Mouse (Mus musculus) urinary bladder, postnatal 10 days (tissue): Measurements from ENCODE around the gene Gstk1.

Experiments used
- DNase-seq: peaks from one replicate; pipeline ENCODE4 v3.0.0; 2022; ENCODE audit warnings: low spot score

Gene Gstk1

GRCm38 (mm10) chr6:42245711-42246353 is at the start of gene Gstk1:
Gene Gstk1 (plus strand): TSS chr6:42245935.
- DNase-seq, result no peak

DNA sequence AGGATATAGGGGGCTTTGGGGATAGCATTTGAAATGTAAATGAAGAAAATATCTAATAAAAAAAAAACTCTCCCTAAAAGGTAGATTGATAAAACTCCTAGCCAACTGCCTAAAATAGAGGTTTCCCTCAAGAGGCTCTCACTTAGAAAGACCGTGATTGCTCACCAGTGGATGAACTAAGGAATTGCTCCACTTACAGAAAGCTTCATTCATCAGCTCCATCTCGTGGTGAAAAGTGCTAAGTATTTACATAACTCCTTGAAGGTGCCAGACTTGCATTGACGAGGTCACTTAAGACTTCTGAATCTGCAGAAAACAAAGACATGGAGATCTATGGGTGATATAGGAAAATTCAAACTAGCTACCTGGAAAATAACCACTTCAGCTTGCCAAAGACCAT is 48.0 kb upstream of the Gstk1 start:
- DNase-seq, result no peak

DNA sequence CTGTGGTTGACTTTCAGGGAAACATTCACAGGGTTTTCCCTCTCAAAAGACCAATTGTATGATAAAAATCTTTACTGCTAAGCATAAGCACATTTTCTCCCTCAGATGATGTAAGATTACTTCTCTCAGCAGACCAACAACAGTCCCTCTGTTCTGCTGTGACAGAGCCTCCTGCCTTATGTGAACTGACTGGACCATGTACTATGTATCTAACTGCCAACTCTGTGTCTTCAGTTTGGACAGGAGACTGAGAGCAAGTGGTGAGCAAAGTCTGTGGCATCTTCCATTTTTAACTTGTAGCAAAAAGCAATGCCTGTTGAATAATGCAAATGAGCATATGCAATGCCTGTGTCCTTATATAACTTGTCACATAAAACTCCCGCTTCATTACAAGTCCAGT is 46.2 kb upstream of the Gstk1 start:
- DNase-seq, result no peak

DNA sequence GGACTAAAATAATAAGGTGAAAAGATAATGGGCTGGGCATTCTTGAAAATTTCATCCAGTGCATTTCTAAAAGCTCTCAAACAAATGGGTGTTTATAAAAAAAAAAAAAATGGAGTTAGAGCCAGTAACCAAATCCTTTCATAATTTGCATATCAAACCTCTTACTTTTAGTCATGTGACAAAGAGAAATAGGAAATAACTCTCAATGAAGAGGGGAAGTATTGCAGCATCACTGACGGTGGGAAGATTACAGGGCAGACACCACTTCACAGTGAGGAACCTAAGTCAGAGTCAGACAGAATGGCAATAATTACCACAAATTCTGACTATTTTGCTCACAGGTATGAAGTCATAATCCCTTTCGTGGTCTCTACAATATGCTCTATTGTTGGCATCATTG is 30.7 kb upstream of the Gstk1 start, which contains the start of gene Tas2r144:
Tas2r144 (plus strand) TSS at position 301 of the 400 bp plus-strand sequence.
- no peak for DNase-seq

GRCm38 (mm10) chr6:42222286-42222685 is 23.4 kb upstream of the Gstk1 start:
- no peak for DNase-seq

GRCm38 (mm10) chr6:42225046-42225445 is 20.7 kb upstream of the Gstk1 start:
- DNase-seq, result no peak

- no peak for DNase-seq
These were observed 18.3 kb upstream of the Gstk1 start for GRCm38 (mm10) chr6:42227240-42228101.

- no peak for DNase-seq
These were observed 16.1 kb upstream of the Gstk1 start for GRCm38 (mm10) chr6:42229610-42230009.

GRCm38 (mm10) chr6:42231191-42231590 is 14.5 kb upstream of the Gstk1 start:
- no peak for DNase-seq

DNA sequence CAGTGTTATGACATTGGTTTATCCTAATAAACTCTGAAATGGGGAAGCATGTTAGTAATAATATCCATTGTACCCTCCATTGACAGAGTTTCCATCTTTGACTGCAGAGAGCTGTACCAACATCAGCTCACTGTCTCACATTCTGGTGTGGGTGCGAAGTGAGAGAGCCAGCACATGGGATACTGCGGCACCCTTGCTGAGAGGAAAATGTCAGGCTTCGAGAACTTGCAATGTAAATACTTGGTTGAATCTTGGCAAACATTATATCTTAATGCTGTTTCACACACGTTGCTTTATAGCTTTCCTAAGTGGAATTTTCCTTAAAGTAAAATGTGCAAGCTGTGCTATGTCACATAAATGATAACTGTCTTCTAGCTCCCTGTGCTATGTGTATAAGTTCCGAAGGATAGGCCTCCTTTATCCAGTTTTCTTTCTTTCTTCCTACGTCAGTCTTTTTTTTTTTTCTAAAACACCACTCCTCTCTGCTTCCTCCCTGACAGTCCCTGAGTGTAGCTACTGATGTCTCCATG is 8.4 kb upstream of the Gstk1 start:
- no peak for DNase-seq

DNA sequence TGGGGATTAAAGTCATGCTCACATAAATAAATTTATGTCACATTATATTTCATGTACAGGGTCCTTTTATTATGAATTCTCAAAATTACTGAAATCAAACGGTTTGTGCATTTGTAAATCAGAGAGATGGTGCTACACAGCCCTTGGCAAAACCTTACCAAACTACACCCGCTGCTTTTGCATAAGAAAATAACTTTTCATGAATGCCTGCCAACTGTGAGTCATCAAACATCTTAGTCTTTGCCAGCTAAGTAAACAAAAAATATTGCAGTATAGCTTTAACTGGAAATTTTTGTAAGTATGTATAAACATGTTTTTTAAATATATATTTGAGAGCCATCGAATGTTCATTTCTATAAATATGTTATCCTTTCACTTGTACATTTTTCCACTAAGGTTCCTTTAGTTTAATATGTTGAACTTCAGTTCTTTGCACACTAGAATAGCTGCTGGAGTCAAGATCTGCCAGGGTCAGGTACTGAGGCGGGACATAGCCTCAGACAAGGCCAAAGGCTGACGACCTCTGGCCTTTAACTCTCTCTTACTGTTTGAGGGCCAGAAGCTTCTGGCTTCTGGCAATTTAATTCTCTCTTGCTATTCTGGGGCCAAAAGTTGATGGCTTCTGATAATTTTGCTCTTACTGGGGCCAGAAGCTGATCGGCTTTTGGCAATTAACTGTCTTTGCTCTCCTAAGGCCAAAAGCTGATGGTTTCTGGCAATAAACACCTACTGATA is 4.3 kb upstream of the Gstk1 start:
- no peak for DNase-seq

GRCm38 (mm10) chr6:42247173-42247572 is 1.4 kb downstream of the Gstk1 start:
- no peak for DNase-seq

- DNase-seq, result no peak
These were observed 2.2 kb downstream of the Gstk1 start for GRCm38 (mm10) chr6:42247981-42248380.

- no peak for DNase-seq
These were observed 6.1 kb downstream of the Gstk1 start for GRCm38 (mm10) chr6:42251791-42252190.

DNA sequence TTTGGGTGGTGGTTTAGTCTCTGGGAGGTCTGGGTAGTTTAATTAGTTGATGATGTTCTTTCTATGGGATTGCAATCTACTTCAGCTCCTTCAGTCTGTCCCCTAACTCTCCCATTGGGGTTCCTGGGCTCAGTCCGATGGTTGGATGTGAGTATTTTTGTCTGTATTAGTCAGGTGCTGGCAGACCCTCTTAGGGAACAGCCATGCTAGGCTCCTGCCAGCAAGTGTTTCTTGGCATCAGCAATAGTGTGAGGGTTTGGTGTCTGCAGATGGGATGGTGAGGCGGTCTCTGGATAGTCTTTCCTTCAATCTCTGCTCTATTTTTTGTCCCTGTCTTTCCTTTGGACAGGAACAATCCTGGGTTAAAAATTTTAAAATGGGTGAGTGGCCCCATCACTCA is 7.4 kb downstream of the Gstk1 start:
- no peak for DNase-seq

DNA sequence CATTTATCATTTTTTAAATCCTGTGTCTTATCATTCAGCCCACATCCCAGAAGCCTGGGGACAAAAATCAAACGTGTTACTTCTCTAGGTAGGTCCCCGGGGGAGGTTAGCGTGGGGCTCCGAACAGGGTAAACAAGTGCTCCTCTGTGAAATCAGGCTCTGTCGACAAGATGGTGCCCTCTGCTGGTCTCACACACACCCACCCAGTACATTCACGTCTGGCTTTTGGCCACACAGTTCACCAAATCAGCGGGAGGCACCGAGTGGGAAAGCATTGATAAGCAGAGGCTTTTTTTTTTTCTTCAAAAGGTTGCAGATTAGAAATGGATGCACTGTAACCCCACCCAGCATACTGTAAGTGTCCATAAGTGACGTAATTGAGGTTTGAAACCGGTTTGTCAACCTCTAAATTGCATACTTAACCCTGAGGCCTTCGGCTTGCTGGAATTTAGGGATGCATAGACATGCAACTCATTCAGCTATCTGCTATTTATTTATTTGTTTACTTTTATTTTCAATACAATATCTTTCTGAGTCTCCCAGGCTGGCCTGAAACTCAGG is 11.6 kb downstream of the Gstk1 start:
- DNase-seq, result no peak

GRCm38 (mm10) chr6:42260430-42260829 is 14.7 kb downstream of the Gstk1 start:
- no peak for DNase-seq

DNA sequence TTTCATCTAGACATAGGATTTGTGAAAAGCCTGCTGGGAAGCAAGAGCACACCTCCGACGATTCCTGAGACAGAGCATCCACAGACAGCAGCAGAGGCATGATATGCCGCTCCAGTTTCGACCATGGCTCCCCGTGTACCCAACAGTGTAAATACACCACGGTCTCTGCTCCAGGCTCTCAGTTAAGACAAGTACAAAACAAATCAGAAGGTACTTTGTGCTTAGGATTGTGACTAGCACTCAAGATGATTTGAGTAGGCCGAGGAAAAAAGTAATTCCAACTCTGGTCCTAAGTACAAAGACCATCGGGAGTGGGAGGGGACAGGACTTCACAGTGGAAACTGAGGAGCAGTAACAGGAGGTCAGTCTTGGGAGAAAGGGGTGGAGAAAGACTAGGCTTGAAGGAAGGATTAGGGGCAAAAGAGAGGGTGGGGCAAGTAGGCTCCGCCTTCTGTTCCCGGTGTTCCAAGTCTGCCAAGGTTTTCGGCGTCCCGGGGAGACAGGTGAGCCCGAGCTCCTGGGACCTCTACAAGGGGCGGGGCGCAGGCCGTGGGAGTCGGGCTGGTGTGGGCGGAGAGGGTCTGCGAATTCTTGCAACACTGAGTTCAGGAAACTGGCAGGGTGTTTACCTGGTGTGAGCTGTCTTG is 15.9 kb downstream of the Gstk1 start, which contains the start of gene Tmem139:
Tmem139 (plus strand) TSS at position 447 of the 647 bp plus-strand sequence.
- no peak for DNase-seq

DNA sequence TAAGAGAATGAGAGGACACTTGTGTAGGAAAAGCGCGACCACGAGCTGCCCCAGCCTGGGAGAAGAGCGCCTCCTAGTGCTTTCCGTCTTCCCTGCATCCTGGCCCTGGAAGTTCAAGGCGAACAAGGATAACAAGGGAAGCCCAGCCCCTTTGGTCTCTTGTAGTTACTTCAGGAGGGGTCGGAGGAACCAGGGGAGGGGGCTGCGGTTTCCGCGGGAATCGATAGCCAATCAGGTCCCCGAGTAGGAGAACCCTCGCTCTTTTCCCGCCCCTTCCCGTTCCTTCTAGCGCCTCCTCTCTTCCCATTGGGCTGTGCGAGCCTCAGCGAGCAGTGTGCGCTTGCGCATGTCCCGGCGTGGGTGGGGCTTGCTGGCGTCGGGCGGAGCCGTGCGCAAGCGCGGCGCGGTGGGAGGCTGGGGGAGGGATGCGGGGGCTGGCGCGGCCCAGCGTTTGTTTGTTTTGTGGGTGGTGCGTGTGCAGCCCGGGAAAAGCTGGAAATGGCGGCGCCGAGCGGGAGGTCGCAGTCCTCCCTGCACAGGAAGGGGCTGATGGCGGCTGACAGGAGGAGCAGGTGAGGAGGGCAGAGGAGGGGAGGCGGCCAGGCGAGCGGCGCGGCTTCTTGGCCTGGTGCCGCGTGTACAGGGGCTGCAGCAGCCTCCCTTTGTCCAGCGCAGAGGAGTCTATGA is 19.0 kb downstream of the Gstk1 start, which contains the start of gene Casp2:
Casp2 (plus strand) TSS at position 360 of the 687 bp plus-strand sequence.
- peak; percentile 93 for DNase-seq

DNA sequence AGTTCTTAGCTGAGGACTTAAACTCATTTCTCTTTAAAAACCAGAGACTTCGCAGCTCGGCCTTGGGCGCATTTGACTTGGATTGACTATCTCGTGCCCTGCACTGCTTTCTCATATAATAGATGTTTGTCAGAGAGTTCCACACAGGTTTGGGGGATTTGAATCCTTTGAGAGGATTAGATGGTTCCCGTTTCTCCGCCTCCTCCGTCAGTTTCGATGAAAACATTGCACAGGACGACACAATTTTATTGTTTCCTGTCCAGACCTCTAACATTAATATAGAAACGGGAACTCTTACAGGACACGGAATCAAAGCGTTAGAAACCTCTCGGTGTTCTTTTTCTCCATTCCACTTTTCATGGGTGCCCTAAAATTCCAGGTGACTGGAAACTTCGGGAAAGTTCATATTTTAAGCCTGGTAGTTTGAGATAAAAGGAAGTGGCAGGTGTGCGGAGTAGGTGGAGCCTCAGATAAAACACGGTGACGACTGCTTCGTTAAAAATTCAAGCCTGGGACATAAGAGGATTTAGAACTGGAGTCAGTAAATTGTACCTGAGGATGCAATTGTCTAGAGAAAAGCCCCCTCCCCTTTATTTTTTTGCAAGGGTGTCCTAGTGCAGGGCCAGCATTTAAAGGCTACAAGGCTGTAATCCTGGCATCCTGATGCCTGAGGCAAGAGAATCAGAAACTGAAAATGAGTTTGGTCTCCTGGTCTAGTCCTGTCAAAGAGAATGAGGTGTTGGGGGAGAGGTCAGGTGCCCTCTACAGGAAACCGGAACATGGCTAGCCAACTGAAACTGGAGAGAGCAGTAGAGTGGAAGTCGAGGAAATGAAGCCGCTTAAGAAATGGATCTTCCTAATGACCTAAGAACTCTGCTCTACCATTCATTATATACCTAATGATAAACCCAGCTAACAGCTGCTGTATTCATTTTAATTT is 19.9 kb downstream of the Gstk1 start:
- DNase-seq, result no peak
